Mouse (Mus musculus) testis, adult 2 months (tissue): Measurements from ENCODE around the gene Cacna1c.

ENCODE experiments used
- CTCF ChIP-seq: fragments of 200-500 bp; IDR thresholded peaks from 2 replicates; pipeline ENCODE4 v1.5.1; 2012; ENCODE audit warnings: low read depth, mild to moderate bottlenecking, inconsistent platforms, low read length, moderate library complexity; ENCODE audit not compliant: control insufficient read depth, insufficient read depth, insufficient replicate concordance
- POLR2A ChIP-seq: fragments of 200-500 bp; IDR thresholded peaks from 2 replicates; pipeline ENCODE4 v1.6.1; 2012; ENCODE audit warnings: low read depth, mild to moderate bottlenecking, inconsistent platforms, low read length, moderate library complexity; ENCODE audit not compliant: control insufficient read depth

- TF ChIP-seq CTCF (no peak), POLR2A (no peak)
These were observed 148.9 kb downstream of the Cacna1c start for GRCm38 (mm10) chr6:119047340-119047739.
